Mouse (Mus musculus) gonadal fat pad, adult 2 months (tissue): ENCODE data around the gene Pla2g4e. TPM values are rescaled to one million over a fixed set of nuclear protein-coding genes. Genes with fewer than 3 reads are reported as not detected.
"Not testable (repeated sequence)": the region's sequence is repeated elsewhere in the genome, so short reads cannot be mapped to it uniquely, and the experiment has no call there.

Experiments
- DNase-seq: peaks from one replicate; pipeline ENCODE4 v3.0.0-alpha.2; 2012; ENCODE audit warnings: low read depth
- polyA plus RNA-seq: library from polyadenylated mRNA; depleted of rRNA; stranded (reverse); fragments of >200 nt; gene quantifications from 2 replicates; pipeline ENCODE4 v1.2.3, GENCODE M21; 2012; rRNA removed

Gene Pla2g4e
- polyA plus RNA-seq: 0.22 and 1.5 TPM in 2 replicates

GRCm38 (mm10) chr2:120244679-120245420, at the start of gene Pla2g4e:
Pla2g4e (minus strand) TSS chr2:120245335.
- DNase-seq: no peak

- no peak for DNase-seq
These were observed 46.4 kb upstream of the Pla2g4e start for GRCm38 (mm10) chr2:120291471-120292078.

GRCm38 (mm10) chr2:120288995-120289394, 43.9 kb upstream of the Pla2g4e start, which contains the start of gene Pla2g4d:
Pla2g4d (minus strand) TSS chr2:120289197.
- DNase-seq: no peak

- DNase-seq: no peak
These were observed 43.3 kb upstream of the Pla2g4e start for GRCm38 (mm10) chr2:120288401-120288800.

GRCm38 (mm10) chr2:120285639-120286038, 40.5 kb upstream of the Pla2g4e start:
- DNase-seq: no peak

GRCm38 (mm10) chr2:120284705-120285104, 39.6 kb upstream of the Pla2g4e start:
- DNase-seq: peak; percentile 42

- no peak for DNase-seq
These were observed 39.0 kb upstream of the Pla2g4e start for GRCm38 (mm10) chr2:120284094-120284493.

- DNase-seq: peak; percentile 20
These were observed 38.4 kb upstream of the Pla2g4e start for GRCm38 (mm10) chr2:120283550-120283949.

- no peak for DNase-seq
These were observed 36.1 kb upstream of the Pla2g4e start for GRCm38 (mm10) chr2:120281221-120281620.

- no peak for DNase-seq
These were observed 34.8 kb upstream of the Pla2g4e start for GRCm38 (mm10) chr2:120279961-120280360.

- no peak for DNase-seq
These were observed 31.8 kb upstream of the Pla2g4e start for GRCm38 (mm10) chr2:120276951-120277350.

GRCm38 (mm10) chr2:120268635-120269034, 23.5 kb upstream of the Pla2g4e start:
- no peak for DNase-seq

- no peak for DNase-seq
These were observed 20.4 kb upstream of the Pla2g4e start for GRCm38 (mm10) chr2:120265523-120265922.

- DNase-seq: no peak
These were observed 19.7 kb upstream of the Pla2g4e start for GRCm38 (mm10) chr2:120264858-120265257.

- DNase-seq: no peak
These were observed 17.7 kb upstream of the Pla2g4e start for GRCm38 (mm10) chr2:120262876-120263275.

- DNase-seq: no peak
These were observed 16.2 kb upstream of the Pla2g4e start for GRCm38 (mm10) chr2:120261346-120261745.

- no peak for DNase-seq
These were observed 11.1 kb upstream of the Pla2g4e start for GRCm38 (mm10) chr2:120256259-120256658.

- DNase-seq: no peak
These were observed 7.5 kb upstream of the Pla2g4e start for GRCm38 (mm10) chr2:120252644-120253043.

GRCm38 (mm10) chr2:120245421-120246016, 384 bp upstream of the Pla2g4e start:
- DNase-seq: no peak

GRCm38 (mm10) chr2:120243995-120244394, 1.1 kb downstream of the Pla2g4e start:
- no peak for DNase-seq

- DNase-seq: no peak
These were observed 2.2 kb downstream of the Pla2g4e start for GRCm38 (mm10) chr2:120242791-120243467.

- DNase-seq: not testable (repeated sequence)
These were observed 6.4 kb downstream of the Pla2g4e start for GRCm38 (mm10) chr2:120238733-120239132.
